Mouse (Mus musculus) limb, embryonic 13.5 days (tissue): ENCODE data around the gene Casz1. TPM values are rescaled to one million over a fixed set of nuclear protein-coding genes. Genes with fewer than 3 reads are reported as not detected.
A peak's percentile ranks its signal among the peaks of the same experiment; 100 is the strongest.

ENCODE experiments used
- ATAC-seq: fragments of 200-750 bp; cut with Nextera tagmentation; 2 replicates; pipeline ENCODE4 v1.8.0; 2017; ENCODE audit warnings: low read depth, moderate number of reproducible peaks, moderate TSS enrichment; ENCODE audit not compliant: low FRiP score
- H3K27ac ChIP-seq: fragments of 300-500 bp; sonication (generic); 2 replicates; pipeline ENCODE4 v1.5.1; 2015; ENCODE audit warnings: inconsistent platforms, mild to moderate bottlenecking, moderate library complexity
- H3K27me3 ChIP-seq: fragments of 300-500 bp; sonication (generic); 2 replicates; pipeline ENCODE4 v1.6.1; 2015; ENCODE audit warnings: mild to moderate bottlenecking, inconsistent platforms
- H3K36me3 ChIP-seq: fragments of 300-500 bp; sonication (generic); 2 replicates; pipeline ENCODE4 v1.6.1; 2015; ENCODE audit warnings: inconsistent platforms, mild to moderate bottlenecking, moderate library complexity
- H3K4me1 ChIP-seq: fragments of 300-500 bp; sonication (generic); 2 replicates; pipeline ENCODE4 v1.6.1; 2015; ENCODE audit warnings: inconsistent platforms
- H3K4me2 ChIP-seq: fragments of 300-500 bp; sonication (generic); replicated peaks from 2 replicates; pipeline ENCODE4 v1.6.1; 2015; ENCODE audit warnings: inconsistent platforms, mild to moderate bottlenecking, moderate library complexity
- H3K4me3 ChIP-seq: fragments of 300-500 bp; sonication (generic); 2 replicates; pipeline ENCODE4 v1.5.1; 2015; ENCODE audit warnings: moderate library complexity, mild to moderate bottlenecking, inconsistent platforms
- H3K9ac ChIP-seq: fragments of 300-500 bp; sonication (generic); 2 replicates; pipeline ENCODE4 v1.6.1; 2015; ENCODE audit warnings: mild to moderate bottlenecking, inconsistent platforms
- H3K9me3 ChIP-seq: fragments of 300-500 bp; sonication (generic); 2 replicates; pipeline ENCODE4 v1.6.1; 2016; ENCODE audit warnings: inconsistent platforms
- WGBS: fragments of 180-500 bp; shearing (Covaris S2); methylation state at CpG from one replicate; pipeline ENCODE4 v1.1.7; 2015; 5-methylcytosine and 5-hydroxymethylcytosine counted together
- polyA plus RNA-seq: library from polyadenylated mRNA; unstranded; fragments of >200 nt; fragmentation: Nextera tagmentation; extraction: Ambion mirVana; gene quantifications from 2 replicates; pipeline ENCODE4 v1.2.1, GENCODE M21; 2015

Gene Casz1
- polyA plus RNA-seq, 1 experiment from 2014 or later: 4.1 TPM

GRCm38 (mm10) chr4:148972707-148973106, 168.5 kb downstream of the Casz1 start:
- H3K4me2 ChIP-seq: peak overlapping the region; percentile 31; the same call in 1 of the 2 replicates
- no peak for ATAC-seq
- H3K4me1 ChIP-seq: peaks cover 68% of the 10 kb centered on the region
- no peak overlapping the region for H3K4me3 ChIP-seq
- H3K27me3 ChIP-seq: peaks cover 84% of the 10 kb centered on the region
- no peak overlapping the region for H3K9ac ChIP-seq
- WGBS: 28% methylated on average over 14 of the region's 14 CpGs
- H3K9me3 ChIP-seq: no peaks in the 10 kb centered on the region
- no peak overlapping the region for H3K27ac ChIP-seq
- H3K36me3 ChIP-seq: peaks cover 7% of the 10 kb centered on the region

DNA sequence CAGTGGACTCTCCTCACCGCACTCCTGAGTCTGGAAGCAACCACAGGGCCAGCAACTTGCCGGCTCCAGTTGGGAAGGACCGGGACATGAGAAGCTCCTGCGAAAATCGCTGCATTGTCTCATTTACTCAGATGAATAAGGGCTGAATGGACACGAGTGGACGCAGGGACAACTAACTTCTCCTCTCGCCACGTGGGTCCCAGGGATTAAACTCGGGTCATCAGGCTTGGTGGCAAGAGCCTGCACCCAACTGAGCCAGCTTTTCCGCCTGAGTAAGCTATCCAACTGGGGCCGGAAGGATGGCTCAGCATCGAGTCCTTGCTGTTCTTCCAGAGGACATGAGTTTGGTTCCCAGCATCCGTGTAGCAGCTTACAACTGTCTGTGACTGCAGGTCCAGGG, 169.2 kb downstream of the Casz1 start:
- no peak for ATAC-seq
- 75% methylated on average over 14 of the region's 14 CpGs for WGBS
- Histone ChIP-seq H3K27me3 (peaks cover 80% of the 10 kb centered on the region), H3K27ac (no peak overlapping the region), H3K36me3 (peaks cover 7% of the 10 kb centered on the region), H3K9me3 (no peaks in the 10 kb centered on the region), H3K4me2 (no peak overlapping the region), H3K4me1 (peaks cover 65% of the 10 kb centered on the region), H3K9ac (no peak overlapping the region; the same call in 1 of the 2 replicates), H3K4me3 (no peak overlapping the region)

DNA sequence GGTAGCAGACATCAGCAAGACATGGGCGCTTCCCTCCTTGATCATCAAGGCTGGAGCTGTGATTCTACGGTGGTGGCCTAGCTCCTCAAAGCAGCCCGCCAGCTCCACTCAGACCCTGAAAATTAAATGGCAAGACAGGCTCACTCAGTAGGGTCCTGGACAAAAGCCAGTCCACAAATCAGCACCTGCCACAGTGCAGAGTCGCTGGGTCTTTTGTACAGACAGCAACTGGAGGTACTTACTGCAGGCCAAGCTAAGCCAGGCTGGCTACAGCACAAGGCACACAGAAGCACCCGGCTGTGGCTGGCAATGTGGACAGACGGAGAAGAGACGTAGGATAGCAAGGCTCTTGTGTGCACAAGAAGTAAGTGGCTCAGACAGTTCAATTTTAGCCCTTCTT, 170.6 kb downstream of the Casz1 start:
- Histone ChIP-seq H3K4me3 (no peak overlapping the region), H3K4me2 (no peak overlapping the region), H3K36me3 (peaks cover 6% of the 10 kb centered on the region), H3K9ac (no peak overlapping the region), H3K4me1 (peaks cover 67% of the 10 kb centered on the region), H3K27ac (no peak overlapping the region), H3K27me3 (peaks cover 76% of the 10 kb centered on the region), H3K9me3 (no peaks in the 10 kb centered on the region)
- no peak for ATAC-seq
- 53% methylated on average over 7 of the region's 7 CpGs for WGBS

DNA sequence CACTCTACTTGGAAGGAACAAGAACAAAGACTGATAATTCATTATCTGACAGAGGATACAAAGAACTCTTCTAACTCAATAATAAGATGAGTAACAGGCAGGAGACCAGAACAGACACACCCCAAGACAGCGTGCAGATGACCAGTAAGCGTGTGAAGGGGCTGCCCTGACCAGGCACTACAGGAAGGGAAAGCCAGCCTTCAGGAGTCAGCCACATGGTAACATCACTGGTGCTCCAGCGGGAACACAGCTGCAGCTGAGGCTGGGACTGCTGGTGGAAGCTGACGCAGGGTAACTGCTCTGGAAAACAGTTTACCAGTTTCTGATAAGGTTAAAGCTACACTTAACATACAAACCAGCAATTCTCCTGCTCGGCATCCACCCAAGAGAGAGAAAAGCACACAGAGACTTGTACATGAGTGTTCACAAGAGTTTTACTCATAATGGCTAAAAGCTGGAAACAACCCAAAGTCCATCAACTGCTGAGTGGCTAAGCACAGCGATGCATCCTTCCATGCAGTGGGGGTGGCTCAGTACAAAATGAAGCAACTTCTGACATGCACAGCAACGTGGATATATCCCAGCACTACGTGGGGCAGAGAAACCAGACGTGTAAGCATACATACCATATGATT, 174.1 kb downstream of the Casz1 start:
- no peak overlapping the region for H3K4me2 ChIP-seq
- H3K27me3 ChIP-seq: peaks cover 75% of the 10 kb centered on the region
- ATAC-seq: peak; percentile 37; the same call in 1 of the 2 replicates
- WGBS: 46% methylated on average over 9 of the region's 9 CpGs
- H3K36me3 ChIP-seq: peaks cover 2% of the 10 kb centered on the region; the same call in 1 of the 2 replicates
- H3K9me3 ChIP-seq: no peaks in the 10 kb centered on the region
- peaks cover 47% of the 10 kb centered on the region for H3K4me1 ChIP-seq
- H3K27ac ChIP-seq: no peak overlapping the region
- H3K9ac ChIP-seq: no peak overlapping the region
- no peak overlapping the region for H3K4me3 ChIP-seq

- WGBS: 72% methylated on average over 11 of the region's 11 CpGs
- no peak overlapping the region for H3K4me2 ChIP-seq
- H3K4me1 ChIP-seq: peaks cover 45% of the 10 kb centered on the region
- peaks cover 76% of the 10 kb centered on the region for H3K27me3 ChIP-seq
- no peak overlapping the region for H3K9ac ChIP-seq
- H3K36me3 ChIP-seq: peaks cover 5% of the 10 kb centered on the region; the same call in 1 of the 2 replicates
- no peak for ATAC-seq
- no peaks in the 10 kb centered on the region for H3K9me3 ChIP-seq
- H3K4me3 ChIP-seq: no peak overlapping the region
- H3K27ac ChIP-seq: no peak overlapping the region
Measured at GRCm38 (mm10) chr4:148978926-148979325, 174.7 kb downstream of the Casz1 start.

GRCm38 (mm10) chr4:148979837-148980236, 175.6 kb downstream of the Casz1 start:
- H3K4me2 ChIP-seq: no peak overlapping the region
- H3K4me3 ChIP-seq: no peak overlapping the region
- peaks cover 72% of the 10 kb centered on the region for H3K27me3 ChIP-seq
- no peak overlapping the region for H3K9ac ChIP-seq
- peaks cover 46% of the 10 kb centered on the region for H3K4me1 ChIP-seq
- no peaks in the 10 kb centered on the region for H3K9me3 ChIP-seq
- H3K27ac ChIP-seq: no peak overlapping the region
- no peak for ATAC-seq
- 69% methylated on average over 11 of the region's 11 CpGs for WGBS
- peaks cover 5% of the 10 kb centered on the region; the same call in 1 of the 2 replicates for H3K36me3 ChIP-seq

DNA sequence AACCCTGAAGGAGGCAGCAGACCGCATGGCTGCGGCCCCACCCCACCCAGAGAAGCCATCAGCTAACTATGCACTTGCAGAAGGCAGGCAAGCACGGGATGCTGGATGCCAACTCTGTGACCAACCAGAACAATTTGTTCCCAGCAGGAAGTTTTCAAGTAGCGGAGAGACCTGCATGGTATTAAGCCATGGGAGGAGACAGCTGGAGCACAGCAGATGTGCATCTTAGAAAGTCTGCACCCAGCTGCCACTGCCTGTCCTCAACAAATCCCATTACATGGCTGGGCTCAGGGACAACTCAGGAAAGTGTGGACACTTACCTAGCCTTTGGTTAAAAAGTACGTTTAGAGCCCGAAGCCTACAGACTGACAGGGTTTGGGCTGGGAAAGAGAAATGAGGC, 178.0 kb downstream of the Casz1 start:
- no peaks in the 10 kb centered on the region for H3K9me3 ChIP-seq
- H3K4me2 ChIP-seq: no peak overlapping the region
- H3K9ac ChIP-seq: no peak overlapping the region
- peaks cover 65% of the 10 kb centered on the region for H3K4me1 ChIP-seq
- H3K36me3 ChIP-seq: peaks cover 5% of the 10 kb centered on the region; the same call in 1 of the 2 replicates
- no peak overlapping the region for H3K4me3 ChIP-seq
- 55% methylated on average over 6 of the region's 6 CpGs for WGBS
- H3K27me3 ChIP-seq: peaks cover 76% of the 10 kb centered on the region
- ATAC-seq: peak; percentile 14; the same call in 1 of the 2 replicates
- no peak overlapping the region for H3K27ac ChIP-seq

GRCm38 (mm10) chr4:148984701-148985540, 180.7 kb downstream of the Casz1 start:
- 16% methylated on average over 19 of the region's 19 CpGs for WGBS
- peaks cover 72% of the 10 kb centered on the region for H3K4me1 ChIP-seq
- peak overlapping the region; percentile 52 for H3K27ac ChIP-seq
- peak overlapping the region; percentile 38 for H3K4me2 ChIP-seq
- ATAC-seq: peak; percentile 48
- H3K9me3 ChIP-seq: no peaks in the 10 kb centered on the region
- no peak overlapping the region for H3K9ac ChIP-seq
- peaks cover 85% of the 10 kb centered on the region for H3K27me3 ChIP-seq
- no peak overlapping the region for H3K4me3 ChIP-seq
- peaks cover 5% of the 10 kb centered on the region; the same call in 1 of the 2 replicates for H3K36me3 ChIP-seq

- peaks cover 77% of the 10 kb centered on the region for H3K27me3 ChIP-seq
- H3K4me2 ChIP-seq: peak overlapping the region; percentile 38
- peaks cover 5% of the 10 kb centered on the region; the same call in 1 of the 2 replicates for H3K36me3 ChIP-seq
- ATAC-seq: no peak
- H3K27ac ChIP-seq: peak overlapping the region; percentile 10; the same call in 1 of the 2 replicates
- H3K4me1 ChIP-seq: peaks cover 77% of the 10 kb centered on the region
- WGBS: 20% methylated on average over 24 of the region's 24 CpGs
- no peak overlapping the region for H3K9ac ChIP-seq
- no peak overlapping the region for H3K4me3 ChIP-seq
- no peaks in the 10 kb centered on the region for H3K9me3 ChIP-seq
Measured at GRCm38 (mm10) chr4:148985541-148986476, 181.6 kb downstream of the Casz1 start.

- Histone ChIP-seq H3K36me3 (no peaks in the 10 kb centered on the region), H3K9ac (0 out of 2 replicates have a peak overlapping the region, but pooled peaks have one; percentile 19), H3K9me3 (no peaks in the 10 kb centered on the region), H3K27ac (no peak overlapping the region), H3K27me3 (peaks cover 51% of the 10 kb centered on the region), H3K4me2 (no peak overlapping the region), H3K4me1 (peaks cover 60% of the 10 kb centered on the region), H3K4me3 (no peak overlapping the region)
- WGBS: 7% methylated on average over 2 of the region's 2 CpGs
- no peak for ATAC-seq
Measured at GRCm38 (mm10) chr4:148990038-148990437, 185.8 kb downstream of the Casz1 start.

GRCm38 (mm10) chr4:148993948-148994347, 189.7 kb downstream of the Casz1 start:
- Histone ChIP-seq H3K4me2 (no peak overlapping the region), H3K36me3 (peaks cover 4% of the 10 kb centered on the region; the same call in 1 of the 2 replicates), H3K27ac (no peak overlapping the region), H3K9ac (no peak overlapping the region), H3K27me3 (peaks cover 17% of the 10 kb centered on the region), H3K4me3 (no peak overlapping the region), H3K9me3 (no peaks in the 10 kb centered on the region), H3K4me1 (peaks cover 21% of the 10 kb centered on the region)
- ATAC-seq: no peak
- 81% methylated on average over 5 of the region's 5 CpGs for WGBS
